Mouse (Mus musculus) B cell, adult 67 days (primary cell): ENCODE measurements around the gene Pygb. TPM values are rescaled to one million over a fixed set of nuclear protein-coding genes. Genes with fewer than 3 reads are reported as not detected.

Experiments
- total RNA-seq, 2 experiments: library from RNA; stranded (reverse); gene quantifications; 4 replicates each; pipeline ENCODE4 v1.2.4; 2023

Gene Pygb
- total RNA-seq, result 10 to 100 TPM; 51.1 to 60.4 TPM

GRCm38 (mm10) chr2:150786251-150787180, at the start of gene Pygb:
TSS of gene Pygb (plus strand) at chr2:150786735.

DNA sequence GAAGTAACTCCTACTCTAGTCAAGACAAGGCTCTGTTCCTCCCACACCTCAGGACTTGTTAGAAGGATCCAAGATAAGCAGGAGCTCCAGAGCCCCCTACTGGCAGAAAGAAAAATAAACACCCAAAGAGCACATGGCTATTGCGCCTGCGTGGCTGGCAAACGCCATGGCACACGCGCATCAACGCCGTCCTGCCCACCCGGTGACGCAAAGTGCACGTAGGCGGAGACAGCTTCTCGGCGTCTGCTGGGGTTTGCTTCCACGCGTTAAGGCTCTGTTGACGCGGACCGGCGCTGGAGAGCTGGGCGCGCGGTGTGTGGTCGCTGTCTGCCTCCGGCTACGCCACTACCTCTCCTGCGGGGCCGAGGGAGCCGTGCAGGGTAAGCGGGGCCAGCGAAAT, 37.7 kb upstream of the Pygb start, which contains the start of gene Entpd6:
Gene Entpd6 (plus strand): TSS at position 189 of the 400 bp plus-strand sequence.

Other genes starting within 250 kb of the Pygb start
- gene Cst7, start 216.3 kb upstream of the Pygb start, total RNA-seq, result under 1 TPM in 1 of 2 experiments, not detected in 1; 0.58 TPM
- 10 to 100 TPM; 22.8 to 29.3 TPM for gene Apmap, start 178.2 kb upstream of the Pygb start, total RNA-seq
- gene Acss1, start 118.2 kb upstream of the Pygb start, total RNA-seq, result 10 to 100 TPM; 77.2 to 95.4 TPM
- gene Vsx1, start 97.4 kb upstream of the Pygb start, total RNA-seq, result not detected
- gene Entpd6, start 37.7 kb upstream of the Pygb start, total RNA-seq, result 10 to 100 TPM; 27.4 to 31.9 TPM
- 10 to 100 TPM; 65.6 to 66.2 TPM for gene Abhd12, start 118.0 kb downstream of the Pygb start, total RNA-seq
- 1 to 10 TPM; 4.6 to 5.4 TPM for gene Gins1, start 118.7 kb downstream of the Pygb start, total RNA-seq